Mouse (Mus musculus): ENCODE measurements around the gene Arid3a. TPM values are rescaled to one million over a fixed set of nuclear protein-coding genes. Genes with fewer than 3 reads are reported as not detected.

Gene Arid3a
- total and polyA plus RNA-seq, 3 experiments: 48.4 to 114 (median 94.4) TPM

DNA sequence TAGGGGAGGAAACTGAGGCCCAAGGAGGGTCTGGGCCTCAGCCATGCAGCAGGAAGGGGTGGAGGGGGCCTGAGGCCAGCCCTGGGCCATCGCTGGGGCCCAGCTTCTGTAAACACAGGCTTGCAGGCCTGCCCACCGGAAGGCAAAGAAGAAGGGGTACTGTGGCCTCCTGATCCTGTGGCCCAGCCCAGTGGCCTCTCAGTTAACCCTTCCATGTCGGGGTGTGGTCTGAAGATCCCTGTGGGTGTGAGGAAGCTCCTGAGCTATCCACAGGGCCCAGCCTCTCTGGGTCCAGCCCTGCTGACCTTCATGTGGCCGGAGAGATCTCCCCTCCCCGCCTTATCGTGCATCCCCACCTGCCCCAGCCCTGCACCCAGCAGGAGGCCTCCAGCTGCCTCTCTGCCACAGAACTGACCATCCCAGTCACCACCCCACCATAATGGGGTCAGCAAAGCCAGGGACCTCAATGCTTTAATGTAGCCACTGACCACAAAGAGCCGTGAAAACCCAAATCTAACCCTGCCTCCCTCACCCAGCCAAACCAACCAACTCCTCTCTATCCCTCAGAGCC is 20.0 kb downstream of the Arid3a start:
- 0 out of 2 replicates have a peak overlapping the region, but pooled peaks have one; percentile 8 for H3K27ac ChIP-seq (ENCODE audit: insufficient read depth, low read depth)
- H3K4me2 ChIP-seq (ENCODE audit: insufficient read depth, low read depth, poor library complexity, severe bottlenecking): no peak overlapping the region
- peaks cover 34 to 71% of the 10 kb centered on the region in 2 experiments for H3K4me1 ChIP-seq (ENCODE audit: control insufficient read depth in 1 of 2, insufficient read depth in 2 of 2)
- in situ Hi-C loops (cut with MboI; ENCODE audit: low pct_ligation_motif_present, low pct_unique_long_range_greater_than_20kb, low sequenced_read_pairs): no loop called here
- H3K9ac ChIP-seq (ENCODE audit: insufficient read depth, low read depth): no peak overlapping the region
- peaks cover 66 to 92% of the 10 kb centered on the region in 2 experiments for H3K36me3 ChIP-seq (replicated peaks in 1 of 2; ENCODE audit: control insufficient read depth in 1 of 2, insufficient read depth in 1 of 2, low read length in 1 of 2)
- DNase-seq (ENCODE audit: extremely low read depth): no peak
- TF ChIP-seq SMC3 (IDR thresholded peaks at IDR 0.05; ENCODE audit: low read depth, low read length): no peak
- TF ChIP-seq POLR2AphosphoS2 (IDR thresholded peaks at IDR 0.05; ENCODE audit: low read depth, low read length): no peak; the same call in 1 of the 2 replicates
- no peak for TF ChIP-seq GABPA (IDR thresholded peaks at IDR 0.05; ENCODE audit: insufficient replicate concordance, low read depth, low read length)
- TF ChIP-seq CTCF (conservative IDR thresholded peaks at IDR 0.05 in 1 of 2, IDR thresholded peaks at IDR 0.05 in 1 of 2; ENCODE audit: low read depth in 2 of 2, low read length in 2 of 2): no peak
- TF ChIP-seq POLR2A (IDR thresholded peaks at IDR 0.05; ENCODE audit: low read depth, low read length): 0 out of 2 replicates have a peak, but pooled peaks have one; percentile 24
- TF ChIP-seq ELF1 (IDR thresholded peaks at IDR 0.05; ENCODE audit: low read depth, low read length): no peak
- TF ChIP-seq USF2 (conservative IDR thresholded peaks at IDR 0.05; ENCODE audit: low read depth, low read length): no peak
- H3K79me2 ChIP-seq (replicated peaks; ENCODE audit: control insufficient read depth, extremely low read depth, insufficient read depth, poor library complexity, severe bottlenecking): peaks cover 49% of the 10 kb centered on the region
- no peak overlapping the region for H3K4me3 ChIP-seq (replicated peaks in 1 of 3; ENCODE audit: low read depth in 2 of 3, low read length in 2 of 3, poor library complexity in 1 of 3)
- H3K9me3 ChIP-seq (replicated peaks; ENCODE audit: low read length): no peaks in the 10 kb centered on the region
- no peaks in the 10 kb centered on the region for H3K27me3 ChIP-seq (replicated peaks)
- dilution Hi-C loops (cut with MboI; ENCODE audit: extremely low pct_ligation_motif_present, extremely low pct_unique_long_range_greater_than_20kb, low sequenced_read_pairs): no loop called here

DNA sequence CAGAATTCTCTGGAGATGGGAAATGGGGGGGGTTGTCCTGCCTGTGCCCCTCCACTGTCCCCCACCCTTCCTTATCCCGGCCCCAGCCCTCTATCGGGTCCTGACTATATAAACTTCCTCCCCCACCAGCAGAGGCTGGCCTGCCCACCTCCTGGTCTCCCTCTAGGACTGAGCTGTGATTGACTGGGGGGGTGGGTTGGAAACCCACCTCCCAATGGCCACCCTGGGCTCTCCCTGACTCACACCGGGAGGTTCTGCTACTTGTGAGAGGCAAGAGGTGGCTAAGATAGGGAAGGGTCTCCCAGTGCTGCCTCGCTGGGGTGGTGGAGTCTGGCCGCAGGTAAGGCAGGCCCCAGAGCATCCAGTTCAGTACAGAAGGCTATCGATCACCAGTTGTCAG is 20.7 kb downstream of the Arid3a start:
- peaks cover 33 to 65% of the 10 kb centered on the region in 2 experiments for H3K4me1 ChIP-seq (ENCODE audit: control insufficient read depth in 1 of 2, insufficient read depth in 2 of 2)
- in situ Hi-C loops (cut with MboI; ENCODE audit: low pct_ligation_motif_present, low pct_unique_long_range_greater_than_20kb, low sequenced_read_pairs) (no loop called here), dilution Hi-C loops (cut with MboI; ENCODE audit: extremely low pct_ligation_motif_present, extremely low pct_unique_long_range_greater_than_20kb, low sequenced_read_pairs) (no loop called here)
- no peak overlapping the region for H3K9ac ChIP-seq (ENCODE audit: insufficient read depth, low read depth)
- H3K36me3 ChIP-seq (replicated peaks in 1 of 2; ENCODE audit: control insufficient read depth in 1 of 2, insufficient read depth in 1 of 2, low read length in 1 of 2): peaks cover 61 to 91% of the 10 kb centered on the region in 2 experiments
- TF ChIP-seq POLR2A (IDR thresholded peaks at IDR 0.05; ENCODE audit: low read depth, low read length) (0 out of 2 replicates have a peak, but pooled peaks have one; percentile 2), UBTF (IDR thresholded peaks at IDR 0.05; ENCODE audit: low read depth, low read length) (no peak)
- H3K4me2 ChIP-seq (ENCODE audit: insufficient read depth, low read depth, poor library complexity, severe bottlenecking): no peak overlapping the region
- DNase-seq (ENCODE audit: extremely low read depth): no peak
- H3K79me2 ChIP-seq (replicated peaks; ENCODE audit: control insufficient read depth, extremely low read depth, insufficient read depth, poor library complexity, severe bottlenecking): peaks cover 43% of the 10 kb centered on the region
- no peak overlapping the region for H3K4me3 ChIP-seq (replicated peaks in 1 of 3; ENCODE audit: low read depth in 2 of 3, low read length in 2 of 3, poor library complexity in 1 of 3)
- H3K27me3 ChIP-seq (replicated peaks): no peaks in the 10 kb centered on the region
- no peaks in the 10 kb centered on the region for H3K9me3 ChIP-seq (replicated peaks; ENCODE audit: low read length)
- peak overlapping the region; percentile 18; the same call in 1 of the 2 replicates for H3K27ac ChIP-seq (ENCODE audit: insufficient read depth, low read depth)

DNA sequence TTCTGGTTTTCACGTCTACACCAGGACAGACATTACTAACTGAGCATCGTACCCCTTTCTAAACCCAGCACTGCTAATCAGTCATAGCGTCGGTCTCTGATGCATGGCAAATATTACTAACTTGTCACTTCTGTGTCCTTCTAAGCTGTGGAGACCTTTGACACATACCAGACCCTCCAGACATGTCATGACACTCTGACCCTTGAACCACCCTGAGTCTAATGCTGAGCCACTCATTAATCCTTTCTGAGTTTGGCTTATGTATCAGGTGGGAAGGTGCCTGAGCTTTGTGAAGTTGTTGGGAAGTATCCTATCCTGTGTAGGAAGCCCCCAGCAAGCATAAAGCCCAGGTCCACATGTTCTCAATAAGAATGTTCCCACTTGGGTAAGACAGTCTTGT is 23.0 kb downstream of the Arid3a start:
- no peak overlapping the region for H3K4me2 ChIP-seq (ENCODE audit: insufficient read depth, low read depth, poor library complexity, severe bottlenecking)
- DNase-seq (ENCODE audit: extremely low read depth): no peak
- H3K27ac ChIP-seq (ENCODE audit: insufficient read depth, low read depth): no peak overlapping the region
- H3K9ac ChIP-seq (ENCODE audit: insufficient read depth, low read depth): no peak overlapping the region
- H3K36me3 ChIP-seq (replicated peaks in 1 of 2; ENCODE audit: control insufficient read depth in 1 of 2, insufficient read depth in 1 of 2, low read length in 1 of 2): peaks cover 73 to 91% of the 10 kb centered on the region in 2 experiments
- dilution Hi-C loops (cut with MboI; ENCODE audit: extremely low pct_ligation_motif_present, extremely low pct_unique_long_range_greater_than_20kb, low sequenced_read_pairs) (no loop called here), in situ Hi-C loops (cut with MboI; ENCODE audit: low pct_ligation_motif_present, low pct_unique_long_range_greater_than_20kb, low sequenced_read_pairs) (no loop called here)
- peaks cover 24% of the 10 kb centered on the region for H3K79me2 ChIP-seq (replicated peaks; ENCODE audit: control insufficient read depth, extremely low read depth, insufficient read depth, poor library complexity, severe bottlenecking)
- no peak overlapping the region for H3K4me3 ChIP-seq (replicated peaks in 1 of 3; ENCODE audit: low read depth in 2 of 3, low read length in 2 of 3, poor library complexity in 1 of 3)
- H3K9me3 ChIP-seq (replicated peaks; ENCODE audit: low read length): no peaks in the 10 kb centered on the region
- H3K4me1 ChIP-seq (ENCODE audit: control insufficient read depth in 1 of 2, insufficient read depth in 2 of 2): peaks cover 25 to 64% of the 10 kb centered on the region in 2 experiments
- TF ChIP-seq POLR2A (IDR thresholded peaks at IDR 0.05; ENCODE audit: low read depth, low read length): peak; percentile 38
- TF ChIP-seq BHLHE40 (IDR thresholded peaks at IDR 0.05; ENCODE audit: low read depth, low read length): no peak
- H3K27me3 ChIP-seq (replicated peaks): no peaks in the 10 kb centered on the region
